Mouse (Mus musculus) MEL (cell line): ENCODE measurements around the gene Tmem108.

Experiments used
- MAX ChIP-seq: IDR thresholded peaks from 2 replicates; pipeline ENCODE4 v1.6.1; 2011; ENCODE audit warnings: low read length, improper control_type of control experiment
- POLR2A ChIP-seq, 2 experiments: IDR thresholded peaks; 2 replicates each; pipeline ENCODE4 v1.6.1; 2011 to 2012; ENCODE audit warnings: low read length in 2 of 2, mild to moderate bottlenecking in 2 of 2, control low read depth in 1 of 2, improper control_type of control experiment in 1 of 2, low read depth in 1 of 2, moderate library complexity in 1 of 2; ENCODE audit not compliant: control insufficient read depth in 1 of 2, insufficient read depth in 1 of 2, poor library complexity in 1 of 2

DNA sequence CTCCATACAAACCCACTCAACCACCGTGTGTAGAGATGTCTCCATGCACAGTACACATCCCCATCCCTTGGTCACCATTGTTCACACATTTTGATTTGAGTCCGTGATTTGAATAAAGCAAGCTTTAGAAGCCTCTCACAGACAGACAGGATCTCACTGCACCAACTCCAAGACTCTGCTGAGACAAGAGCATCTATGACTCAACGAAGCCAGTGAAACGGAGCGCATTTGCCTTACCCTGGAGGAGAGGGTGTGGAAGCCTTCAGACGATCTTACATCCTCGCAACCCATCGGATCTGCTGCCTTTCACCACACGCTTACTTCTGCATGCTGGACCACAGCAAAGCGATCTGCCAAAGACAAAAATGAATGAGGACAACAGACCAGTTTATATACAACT lies 9.0 kb downstream of the Tmem108 start:
- TF ChIP-seq POLR2A (IDR thresholded peaks at IDR 0.05; ENCODE audit: control insufficient read depth in 1 of 2, insufficient read depth in 1 of 2, low read depth in 1 of 2, low read length in 2 of 2, poor library complexity in 1 of 2) (no peak), MAX (no peak)
